Mouse (Mus musculus): Measurements from ENCODE around the gene Fpgs.

DNA sequence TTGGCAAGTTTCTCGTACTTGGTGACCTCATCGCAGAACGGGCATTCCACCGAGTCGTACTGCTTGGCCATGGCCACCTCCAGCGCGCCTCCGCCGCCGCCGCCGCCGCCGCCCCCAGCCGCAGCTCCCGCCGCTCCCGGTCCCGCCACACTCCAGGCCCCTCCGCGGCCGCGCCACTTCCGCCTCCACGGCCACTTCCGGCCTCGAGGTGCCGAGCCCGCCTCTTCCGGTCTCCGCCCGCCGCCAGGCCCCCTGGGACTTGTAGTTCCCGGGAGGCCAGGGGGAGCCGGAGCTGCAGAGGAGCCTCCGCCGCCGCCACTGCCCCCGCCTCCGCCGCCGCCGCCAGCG lies 8.6 kb upstream of the Fpgs start:
- TF ChIP-seq CTCF (IDR thresholded peaks at IDR 0.05) (no peak), POLR2A (IDR thresholded peaks at IDR 0.05; ENCODE audit: insufficient read depth, low read depth, low read length) (no peak)

All from heart, adult 2 months (tissue).